Mouse (Mus musculus) spleen, adult 2 months (tissue): ENCODE measurements at regions not wholly inside any gene's neighbourhood (a gene's known extent, or its start where the extent isn't known, plus 50 kb on each side); places are given as distances from the start of the nearest gene placed in this dataset.
A peak's percentile ranks its signal among the peaks of the same experiment; 100 is the strongest.

Experiments
- CTCF ChIP-seq: fragments of 200-500 bp; IDR thresholded peaks from 2 replicates; pipeline ENCODE4 v1.5.1; 2011; ENCODE audit warnings: mild to moderate bottlenecking, inconsistent platforms; ENCODE audit not compliant: insufficient read depth, insufficient read length, insufficient replicate concordance; ENCODE audit errors: extremely low read depth
- POLR2A ChIP-seq: fragments of 200-500 bp; IDR thresholded peaks from 2 replicates; pipeline ENCODE4 v1.6.1; 2011; ENCODE audit warnings: low read depth, low read length, inconsistent platforms

DNA sequence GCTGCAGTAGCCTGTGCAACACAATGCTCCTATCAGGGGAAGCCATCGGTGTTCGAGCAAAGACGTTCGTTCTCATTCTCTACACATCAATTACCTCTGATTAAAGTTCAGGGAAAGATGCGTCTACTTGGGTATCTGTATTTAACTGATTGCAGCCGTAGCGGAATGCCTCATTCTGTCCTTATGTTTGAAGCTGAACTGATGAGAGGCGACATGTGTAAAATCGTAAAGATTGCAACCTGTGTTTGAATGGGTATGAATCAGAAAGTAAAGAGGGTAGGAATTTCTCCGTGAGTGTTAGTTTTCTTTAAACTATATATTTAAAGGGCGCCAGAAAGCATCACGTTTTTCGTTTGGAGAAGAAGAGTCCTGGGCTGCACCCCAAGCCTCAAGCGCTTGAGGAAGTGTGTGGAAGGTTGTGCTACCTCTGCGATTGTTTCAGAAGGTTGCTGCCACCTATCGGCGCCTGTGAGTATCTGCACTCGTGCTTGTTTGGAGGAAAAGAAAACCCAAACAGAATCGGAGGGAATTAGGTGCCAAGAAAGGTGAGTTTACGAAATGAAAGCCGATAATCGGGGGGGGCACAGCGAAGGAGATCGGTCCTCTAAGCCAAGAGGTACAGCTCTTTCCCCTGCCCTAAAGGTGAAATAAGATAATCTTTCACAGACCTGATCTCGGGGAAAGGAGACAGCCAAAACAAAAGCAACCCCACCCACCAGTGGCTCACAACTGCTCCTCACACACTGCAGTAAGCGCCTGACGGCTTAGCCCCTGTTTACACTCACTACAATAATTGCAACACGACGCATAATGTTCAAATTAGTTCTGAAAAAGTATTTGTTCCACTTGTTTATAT is 346.4 kb upstream of the Prkcq start:
- TF ChIP-seq POLR2A: no peak
- peak; percentile 52; the same call in 1 of the 2 replicates for TF ChIP-seq CTCF
